27 mouse cellular contexts compared by ENCODE assay signal in genomic region chr11:82668026-82668425, GRCm38 (mm10).
DNase-seq lines count a peak whose midpoint lies in the region; ATAC-seq and TF ChIP-seq lines count a peak whose summit lies in the region.
"Had no signal": no experiment of that assay in that cellular context is flagged by ENCODE, and none has a peak within 500 bp of the region (broad histone marks: within the 10 kb centered on the region; RNA-seq: fewer than 3 reads in every experiment).

No protein-coding gene starts in this region.

- DNase-seq in lung, postnatal 36 days, result peak; percentile 35
- no peak for DNase-seq in lung, postnatal 4 days
- DNase-seq in B cell, adult 2 months, result peak; percentile 68 to 70
- DNase-seq in spleen, adult 12 weeks (ENCODE audit: low spot score), result peak; percentile 15
- no peak for DNase-seq in cerebellum, adult 9-11 months
- DNase-seq in left cerebral cortex, postnatal 25 days (ENCODE audit: low spot score in 2 of 2), result no peak
- DNase-seq: adrenal gland, adult 2 months; cerebellum, adult 18-20 months; cerebellum, postnatal 25 days; gastrocnemius, postnatal 10 days; heart, adult 11 months; kidney, adult 11 months; kidney, postnatal 36 days; liver, embryonic 13.5 days; lung, embryonic 14.5 days had no signal

- intact Hi-C loops in left cerebral cortex, postnatal 25 days (cut with DNase I), result no loop called here

- TF ChIP-seq CTCF in bone marrow, adult 2 months (IDR thresholded peaks at IDR 0.05; ENCODE audit: control insufficient read depth, insufficient read depth, low read length), result no peak

- no peak for ATAC-seq in intestine, embryonic 16.5 days
- ATAC-seq: forebrain, embryonic 13.5 days; midbrain, embryonic 16.5 days had no signal

- no peaks in the 10 kb centered on the region for H3K27me3 ChIP-seq in intestine, embryonic 16.5 days (replicated peaks; ENCODE audit: control insufficient read depth, insufficient read depth, low read length)
- H3K27me3 ChIP-seq: embryonic facial prominence, embryonic 12.5 days; forebrain, embryonic 13.5 days; hindbrain, embryonic 15.5 days; liver, embryonic 13.5 days; neural tube, embryonic 15.5 days had no signal

- peak overlapping the region; percentile 67 for H3K27ac ChIP-seq in bone marrow, adult 2 months (ENCODE audit: control insufficient read depth, insufficient read depth, low read depth, low read length, poor library complexity)
- no peak overlapping the region for H3K27ac ChIP-seq in intestine, embryonic 16.5 days (ENCODE audit: low read length)
- H3K27ac ChIP-seq: embryonic facial prominence, embryonic 12.5 days; forebrain, embryonic 13.5 days; hindbrain, embryonic 15.5 days; kidney, embryonic 15.5 days; limb, embryonic 13.5 days; liver, embryonic 13.5 days; midbrain, embryonic 10.5 days; neural tube, embryonic 15.5 days; stomach, postnatal 0 days had no signal

- no peaks in the 10 kb centered on the region for H3K9me3 ChIP-seq in intestine, embryonic 16.5 days (ENCODE audit: control insufficient read depth, low read length)
- H3K9me3 ChIP-seq: embryonic facial prominence, embryonic 12.5 days; forebrain, embryonic 13.5 days; hindbrain, embryonic 15.5 days; kidney, embryonic 15.5 days; limb, embryonic 13.5 days; liver, embryonic 13.5 days; midbrain, embryonic 10.5 days; neural tube, embryonic 15.5 days had no signal

- no peaks in the 10 kb centered on the region for H3K4me1 ChIP-seq in bone marrow, adult 2 months (ENCODE audit: control insufficient read depth, insufficient read depth, low read length)
- H3K4me1 ChIP-seq in intestine, embryonic 16.5 days (ENCODE audit: control insufficient read depth, insufficient read depth, low read length), result no peaks in the 10 kb centered on the region
- H3K4me1 ChIP-seq: embryonic facial prominence, embryonic 12.5 days; forebrain, embryonic 13.5 days; kidney, embryonic 15.5 days; limb, embryonic 13.5 days; liver, embryonic 13.5 days had no signal

- no peak overlapping the region for H3K4me3 ChIP-seq in bone marrow, adult 2 months (replicated peaks; ENCODE audit: control insufficient read depth, low read depth, low read length)
- no peak overlapping the region for H3K4me3 ChIP-seq in intestine, embryonic 16.5 days (ENCODE audit: low read length)
- H3K4me3 ChIP-seq: embryonic facial prominence, embryonic 12.5 days; forebrain, embryonic 13.5 days; hindbrain, embryonic 15.5 days; kidney, embryonic 15.5 days; limb, embryonic 13.5 days; liver, embryonic 13.5 days; midbrain, embryonic 10.5 days; neural tube, embryonic 15.5 days had no signal

- WGBS in bone marrow, adult 2 months, result 69% methylated on average over 1 of the region's 1 CpGs
- WGBS in intestine, embryonic 16.5 days, result 82% methylated on average over 1 of the region's 1 CpGs

- H3K9ac ChIP-seq in intestine, embryonic 16.5 days (ENCODE audit: low read depth, low read length), result no peak overlapping the region
- H3K9ac ChIP-seq: embryonic facial prominence, embryonic 12.5 days; forebrain, embryonic 13.5 days; hindbrain, embryonic 15.5 days; kidney, embryonic 15.5 days; limb, embryonic 13.5 days; liver, embryonic 13.5 days; lung, embryonic 14.5 days; neural tube, embryonic 15.5 days had no signal

- H3K36me3 ChIP-seq in intestine, embryonic 16.5 days (ENCODE audit: control insufficient read depth, insufficient read depth, low read length), result no peaks in the 10 kb centered on the region
- H3K36me3 ChIP-seq: embryonic facial prominence, embryonic 12.5 days; hindbrain, embryonic 15.5 days; kidney, embryonic 15.5 days; limb, embryonic 13.5 days; liver, embryonic 13.5 days; midbrain, embryonic 10.5 days; neural tube, embryonic 15.5 days had no signal

- no peak overlapping the region for H3K4me2 ChIP-seq in intestine, embryonic 16.5 days (ENCODE audit: low read depth, low read length)
- H3K4me2 ChIP-seq: embryonic facial prominence, embryonic 12.5 days; forebrain, embryonic 13.5 days; heart, embryonic 11.5 days; hindbrain, embryonic 15.5 days; kidney, embryonic 15.5 days; limb, embryonic 13.5 days; liver, embryonic 13.5 days; lung, embryonic 14.5 days; neural tube, embryonic 15.5 days had no signal

- TF ChIP-seq POLR2A in bone marrow, adult 2 months (IDR thresholded peaks at IDR 0.05; ENCODE audit: borderline replicate concordance, control insufficient read depth, low read depth, low read length), result no peak

Comparison
In these comparisons a context has a peak if more than half of its experiments do, and no peak if none do; other contexts are left out.
1. DNase-seq: peak in lung, postnatal 36 days (single experiment), B cell, adult 2 months (2 of 2) and spleen, adult 12 weeks (single experiment); none in lung, postnatal 4 days (0 of 2), cerebellum, adult 9-11 months (single experiment) and left cerebral cortex, postnatal 25 days (0 of 2).